Mouse (Mus musculus) midbrain, embryonic 14.5 days (tissue): ENCODE measurements around the gene Olfr1107. TPM values are rescaled to one million over a fixed set of nuclear protein-coding genes. Genes with fewer than 3 reads are reported as not detected.

Source experiments
- ATAC-seq: fragments of 200-750 bp; cut with Nextera tagmentation; 2 replicates; pipeline ENCODE4 v1.8.0; 2017; ENCODE audit warnings: moderate number of reproducible peaks, moderate library complexity; ENCODE audit not compliant: low FRiP score, low TSS enrichment
- DNase-seq: peaks from one replicate; pipeline ENCODE4 v3.0.0-alpha.2; 2015
- H3K27ac ChIP-seq: fragments of 300-500 bp; sonication (generic); replicated peaks from 2 replicates; pipeline ENCODE4 v1.5.1; 2014; ENCODE audit warnings: mild to moderate bottlenecking, low read depth, low read length, moderate library complexity
- H3K27me3 ChIP-seq: fragments of 300-500 bp; sonication (generic); 2 replicates; pipeline ENCODE4 v1.6.1; 2014; ENCODE audit warnings: low read length, control low read depth, mixed read lengths; ENCODE audit not compliant: control insufficient read depth, insufficient read depth
- H3K36me3 ChIP-seq: fragments of 300-500 bp; sonication (generic); 2 replicates; pipeline ENCODE4 v1.6.1; 2014; ENCODE audit warnings: low read length, control low read depth; ENCODE audit not compliant: control insufficient read depth, insufficient read depth
- H3K4me1 ChIP-seq: fragments of 300-500 bp; sonication (generic); 2 replicates; pipeline ENCODE4 v1.6.1; 2014; ENCODE audit warnings: mild to moderate bottlenecking, antibody characterized with exemption, low read length, control low read depth; ENCODE audit not compliant: control insufficient read depth, insufficient read depth
- H3K4me2 ChIP-seq: fragments of 300-500 bp; sonication (generic); 2 replicates; pipeline ENCODE4 v1.6.1; 2014; ENCODE audit warnings: mild to moderate bottlenecking, low read length, moderate library complexity
- H3K4me3 ChIP-seq: fragments of 300-500 bp; sonication (generic); replicated peaks from 2 replicates; pipeline ENCODE4 v1.5.1; 2014; ENCODE audit warnings: low read depth, low read length
- H3K9ac ChIP-seq: fragments of 300-500 bp; sonication (generic); replicated peaks from 2 replicates; pipeline ENCODE4 v1.6.1; 2014; ENCODE audit warnings: mild to moderate bottlenecking, low read length, moderate library complexity
- H3K9me3 ChIP-seq: fragments of 300-500 bp; sonication (generic); 2 replicates; pipeline ENCODE4 v1.6.1; 2016; ENCODE audit warnings: low read length, control low read depth, mixed read lengths; ENCODE audit not compliant: control insufficient read depth
- WGBS: fragments of 180-500 bp; shearing (Covaris S2); extraction: QIAGEN DNeasy Blood & Tissue Kit; methylation state at CpG from one replicate; pipeline ENCODE4 v1.1.7; 2014; 5-methylcytosine and 5-hydroxymethylcytosine counted together
- polyA plus RNA-seq: library from polyadenylated mRNA; unstranded; fragments of >200 nt; fragmentation: Nextera tagmentation; extraction: Ambion mirVana; gene quantifications from 2 replicates; pipeline ENCODE4 v1.2.1, GENCODE M21; 2014

Gene Olfr1107
- not detected in 2 replicates for polyA plus RNA-seq

- Histone ChIP-seq H3K9me3 (no peaks in the 10 kb centered on the region), H3K4me2 (no peak within 1 kb of the TSS), H3K27me3 (no peaks in the 10 kb centered on the region), H3K4me1 (no peaks in the 10 kb centered on the region), H3K9ac (no peak within 1 kb of the TSS), H3K27ac (no peak within 1 kb of the TSS), H3K36me3 (no peaks in the 10 kb centered on the region), H3K4me3 (no peak within 1 kb of the TSS)
- ATAC-seq (no peak), DNase-seq (no peak)
- WGBS, result 82% methylated on average over 1 of the region's 1 CpGs
Observed at GRCm38 (mm10) chr2:87075717-87076116, at the start of gene Olfr1107. Gene Olfr1107, minus strand, starts transcription at chr2:87075817.

- no peak for ATAC-seq
Observed at GRCm38 (mm10) chr2:87114467-87114866, 38.9 kb upstream of the Olfr1107 start, which contains the start of gene Olfr259. Gene Olfr259, minus strand, starts transcription at chr2:87114567.

GRCm38 (mm10) chr2:87095908-87096307 is 20.3 kb upstream of the Olfr1107 start, which contains the start of gene Olfr1109:
Gene Olfr1109, minus strand, starts transcription at chr2:87096008.
- Histone ChIP-seq H3K36me3 (no peaks in the 10 kb centered on the region), H3K9me3 (no peaks in the 10 kb centered on the region), H3K27ac (no peak within 1 kb of the TSS), H3K4me1 (no peaks in the 10 kb centered on the region), H3K27me3 (no peaks in the 10 kb centered on the region), H3K4me2 (no peak within 1 kb of the TSS), H3K9ac (no peak within 1 kb of the TSS), H3K4me3 (no peak within 1 kb of the TSS)
- DNase-seq, result no peak
- ATAC-seq, result no peak
- WGBS, result 72% methylated on average over 1 of the region's 1 CpGs

More at GRCm38 (mm10) chr2:87114467-87114866, 38.9 kb upstream of the Olfr1107 start, which contains the start of gene Olfr259:
- no peak within 1 kb of the TSS for H3K9ac ChIP-seq
- no peak within 1 kb of the TSS for H3K4me3 ChIP-seq
- no peaks in the 10 kb centered on the region for H3K36me3 ChIP-seq
- DNase-seq, result no peak
- no peak within 1 kb of the TSS for H3K4me2 ChIP-seq
- no peaks in the 10 kb centered on the region for H3K4me1 ChIP-seq
- no peaks in the 10 kb centered on the region for H3K9me3 ChIP-seq
- H3K27ac ChIP-seq, result no peak within 1 kb of the TSS
- no peaks in the 10 kb centered on the region for H3K27me3 ChIP-seq

GRCm38 (mm10) chr2:87052173-87052572 is 23.4 kb downstream of the Olfr1107 start, which contains the start of gene Olfr1106:
Gene Olfr1106, minus strand, starts transcription at chr2:87052273.
- H3K27me3 ChIP-seq, result no peaks in the 10 kb centered on the region
- H3K27ac ChIP-seq, result no peak within 1 kb of the TSS
- H3K36me3 ChIP-seq, result no peaks in the 10 kb centered on the region
- DNase-seq, result no peak
- H3K4me2 ChIP-seq, result no peak within 1 kb of the TSS
- H3K9ac ChIP-seq, result no peak within 1 kb of the TSS
- H3K4me3 ChIP-seq, result no peak within 1 kb of the TSS
- ATAC-seq, result no peak
- H3K4me1 ChIP-seq, result no peaks in the 10 kb centered on the region
- no peaks in the 10 kb centered on the region for H3K9me3 ChIP-seq
- WGBS, result 68% methylated on average over 1 of the region's 1 CpGs

GRCm38 (mm10) chr2:87036431-87036830 is 39.2 kb downstream of the Olfr1107 start, which contains the start of gene Olfr1105:
Gene Olfr1105, minus strand, starts transcription at chr2:87036531.
- H3K4me1 ChIP-seq, result no peaks in the 10 kb centered on the region
- DNase-seq (no peak), ATAC-seq (no peak)
- H3K36me3 ChIP-seq, result no peaks in the 10 kb centered on the region
- no peaks in the 10 kb centered on the region for H3K27me3 ChIP-seq
- no peak within 1 kb of the TSS for H3K4me3 ChIP-seq
- no peaks in the 10 kb centered on the region for H3K9me3 ChIP-seq
- no peak within 1 kb of the TSS for H3K4me2 ChIP-seq
- no peak within 1 kb of the TSS for H3K27ac ChIP-seq
- no peak within 1 kb of the TSS for H3K9ac ChIP-seq

GRCm38 (mm10) chr2:87026980-87027379 is 48.6 kb downstream of the Olfr1107 start, which contains the start of gene Olfr1104:
Gene Olfr1104, minus strand, starts transcription at chr2:87027080.
- H3K36me3 ChIP-seq, result no peaks in the 10 kb centered on the region
- WGBS, result 88% methylated on average over 1 of the region's 1 CpGs
- H3K4me2 ChIP-seq, result no peak within 1 kb of the TSS
- H3K27ac ChIP-seq, result no peak within 1 kb of the TSS
- H3K9ac ChIP-seq, result no peak within 1 kb of the TSS
- no peaks in the 10 kb centered on the region for H3K9me3 ChIP-seq
- H3K4me1 ChIP-seq, result no peaks in the 10 kb centered on the region
- H3K27me3 ChIP-seq, result no peaks in the 10 kb centered on the region
- no peak for ATAC-seq
- H3K4me3 ChIP-seq, result no peak within 1 kb of the TSS
- DNase-seq, result no peak

Other genes with a start within 250 kb of the Olfr1107 start
- not detected in 2 replicates for gene Olfr1095, start 224.1 kb downstream of the Olfr1107 start, polyA plus RNA-seq
- gene Gm13723, start 201.0 kb downstream of the Olfr1107 start, polyA plus RNA-seq, result not detected in 2 replicates
- gene Olfr1097, start 183.6 kb downstream of the Olfr1107 start, polyA plus RNA-seq, result not detected in 2 replicates
- gene Olfr1098, start 151.3 kb downstream of the Olfr1107 start, polyA plus RNA-seq, result not detected in 2 replicates
- not detected in 2 replicates for gene Olfr1099, start 115.1 kb downstream of the Olfr1107 start, polyA plus RNA-seq
- gene Olfr1100, start 95.9 kb downstream of the Olfr1107 start, polyA plus RNA-seq, result not detected in 2 replicates
- not detected in 2 replicates for gene Olfr1101, start 84.6 kb downstream of the Olfr1107 start, polyA plus RNA-seq
- not detected in 2 replicates for gene Olfr1102, start 77.4 kb downstream of the Olfr1107 start, polyA plus RNA-seq
- gene Olfr1104, start 48.7 kb downstream of the Olfr1107 start, polyA plus RNA-seq, result not detected in 2 replicates
- gene Olfr1105, start 39.3 kb downstream of the Olfr1107 start, polyA plus RNA-seq, result not detected in 2 replicates
- gene Olfr1106, start 23.5 kb downstream of the Olfr1107 start, polyA plus RNA-seq, result not detected in 2 replicates
- not detected in 2 replicates for gene Olfr1109, start 20.2 kb upstream of the Olfr1107 start, polyA plus RNA-seq
- gene Olfr259, start 38.8 kb upstream of the Olfr1107 start, polyA plus RNA-seq, result not detected in 2 replicates
- gene Olfr1110, start 64.5 kb upstream of the Olfr1107 start, polyA plus RNA-seq, result not detected in 2 replicates
- gene Olfr1111, start 76.8 kb upstream of the Olfr1107 start, polyA plus RNA-seq, result not detected in 2 replicates
- gene Olfr1112, start 112.0 kb upstream of the Olfr1107 start, polyA plus RNA-seq, result not detected in 2 replicates
- gene Olfr1113, start 133.2 kb upstream of the Olfr1107 start, polyA plus RNA-seq, result not detected in 2 replicates
- gene Olfr1115, start 172.2 kb upstream of the Olfr1107 start, polyA plus RNA-seq, result not detected in 2 replicates
- not detected in 2 replicates for gene Olfr1116, start 191.7 kb upstream of the Olfr1107 start, polyA plus RNA-seq
- gene Olfr1118, start 231.8 kb upstream of the Olfr1107 start, polyA plus RNA-seq, result not detected in 2 replicates